In genomic region chr7:142416225-142416624, GRCm38 (mm10) we compare ENCODE assay signal across 32 mouse cellular contexts. TPM values are rescaled to one million over a fixed set of nuclear protein-coding genes. Genes with fewer than 3 reads are reported as not detected.
A peak's percentile ranks its signal among the peaks of the same experiment; 100 is the strongest.
DNase-seq lines count a peak whose midpoint lies in the region; ATAC-seq and TF ChIP-seq lines count a peak whose summit lies in the region.
"Had no signal": no experiment of that assay in that cellular context is flagged by ENCODE, and none has a peak within 500 bp of the region (broad histone marks: within the 10 kb centered on the region; RNA-seq: fewer than 3 reads in every experiment).

No protein-coding gene starts in this region.

- H3K4me3 ChIP-seq in gastrocnemius, adult 2 months = no peak overlapping the region
- no peak overlapping the region for H3K4me3 ChIP-seq in heart, adult 2 months
- no peak overlapping the region for H3K4me3 ChIP-seq in heart, embryonic 10.5 days
- no peak overlapping the region for H3K4me3 ChIP-seq in kidney, embryonic 16.5 days (ENCODE audit: low read length)
- H3K4me3 ChIP-seq: embryonic facial prominence, embryonic 13.5 days; embryonic facial prominence, embryonic 15.5 days; erythroblast, embryonic 14.5 days; forebrain, embryonic 13.5 days; forebrain, embryonic 15.5 days had no signal

- peak overlapping the region; percentile 80 for H3K27ac ChIP-seq in gastrocnemius, adult 2 months
- H3K27ac ChIP-seq in heart, adult 2 months = peak overlapping the region; percentile 76
- H3K27ac ChIP-seq in heart, embryonic 10.5 days = no peak overlapping the region
- H3K27ac ChIP-seq in kidney, embryonic 16.5 days (ENCODE audit: low read length) = 0 out of 2 replicates have a peak overlapping the region, but pooled peaks have one; percentile 51
- H3K27ac ChIP-seq: embryonic facial prominence, embryonic 13.5 days; embryonic facial prominence, embryonic 15.5 days; forebrain, embryonic 13.5 days; forebrain, embryonic 15.5 days had no signal

- TF ChIP-seq POLR2A in heart, adult 2 months (IDR thresholded peaks at IDR 0.05; ENCODE audit: insufficient read depth, low read depth, low read length) = no peak

- TF ChIP-seq CTCF in gastrocnemius, adult 2 months (IDR thresholded peaks at IDR 0.05) = no peak
- TF ChIP-seq CTCF in heart, adult 2 months (IDR thresholded peaks at IDR 0.05) = no peak

- no peak overlapping the region for H3K4me2 ChIP-seq in kidney, embryonic 16.5 days (replicated peaks; ENCODE audit: low read depth, low read length)
- H3K4me2 ChIP-seq: embryonic facial prominence, embryonic 13.5 days; embryonic facial prominence, embryonic 15.5 days; forebrain, embryonic 13.5 days; forebrain, embryonic 15.5 days had no signal

- no peaks in the 10 kb centered on the region for H3K27me3 ChIP-seq in heart, adult 2 months (ENCODE audit: control insufficient read depth, insufficient read depth, low read length)
- no peaks in the 10 kb centered on the region for H3K27me3 ChIP-seq in heart, embryonic 10.5 days (ENCODE audit: insufficient read depth, poor library complexity, severe bottlenecking)
- no peaks in the 10 kb centered on the region for H3K27me3 ChIP-seq in kidney, embryonic 16.5 days (ENCODE audit: insufficient read depth, low read length)
- H3K27me3 ChIP-seq: embryonic facial prominence, embryonic 13.5 days; embryonic facial prominence, embryonic 15.5 days; forebrain, embryonic 13.5 days; forebrain, embryonic 15.5 days; Patski had no signal

- peaks cover 9% of the 10 kb centered on the region for H3K4me1 ChIP-seq in heart, adult 2 months (ENCODE audit: control insufficient read depth, insufficient read depth, low read length)
- H3K4me1 ChIP-seq in heart, embryonic 10.5 days = no peaks in the 10 kb centered on the region
- no peaks in the 10 kb centered on the region for H3K4me1 ChIP-seq in kidney, embryonic 16.5 days (ENCODE audit: insufficient read depth, low read length)
- H3K4me1 ChIP-seq: embryonic facial prominence, embryonic 13.5 days; embryonic facial prominence, embryonic 15.5 days; forebrain, embryonic 13.5 days; forebrain, embryonic 15.5 days had no signal

- H3K9me3 ChIP-seq in heart, embryonic 10.5 days = no peaks in the 10 kb centered on the region
- H3K9me3 ChIP-seq in kidney, embryonic 16.5 days (ENCODE audit: low read length) = no peaks in the 10 kb centered on the region
- H3K9me3 ChIP-seq: embryonic facial prominence, embryonic 13.5 days; embryonic facial prominence, embryonic 15.5 days; forebrain, embryonic 13.5 days; forebrain, embryonic 15.5 days; G1E had no signal

- intact Hi-C loops in gastrocnemius, adult 2 months (cut with DNase I) = no loop called here
- intact Hi-C loops in heart, adult 2 months (cut with DNase I) = no loop called here

- WGBS in heart, adult 2 months = 43% methylated on average over 3 of the region's 3 CpGs
- WGBS in heart, embryonic 10.5 days = 59% methylated on average over 3 of the region's 3 CpGs
- 67% methylated on average over 3 of the region's 3 CpGs for WGBS in kidney, embryonic 16.5 days

- H3K9ac ChIP-seq in heart, adult 2 months (ENCODE audit: low read depth, low read length) = no peak overlapping the region
- H3K9ac ChIP-seq in kidney, embryonic 16.5 days (replicated peaks; ENCODE audit: low read length) = no peak overlapping the region
- H3K9ac ChIP-seq: embryonic facial prominence, embryonic 13.5 days; embryonic facial prominence, embryonic 15.5 days; forebrain, embryonic 13.5 days; forebrain, embryonic 15.5 days; forebrain, postnatal 0 days had no signal

- no peak for TF ChIP-seq EP300 in heart, adult 2 months (IDR thresholded peaks at IDR 0.05; ENCODE audit: insufficient read depth, low read depth, low read length)

- H3K36me3 ChIP-seq in heart, adult 2 months (ENCODE audit: control insufficient read depth, insufficient read depth, low read length) = peaks cover 5% of the 10 kb centered on the region; the same call in 1 of the 2 replicates
- no peaks in the 10 kb centered on the region for H3K36me3 ChIP-seq in heart, embryonic 10.5 days
- H3K36me3 ChIP-seq in kidney, embryonic 16.5 days (ENCODE audit: insufficient read depth, low read length) = no peaks in the 10 kb centered on the region
- H3K36me3 ChIP-seq: embryonic facial prominence, embryonic 13.5 days; embryonic facial prominence, embryonic 15.5 days; forebrain, embryonic 15.5 days; G1E had no signal

- no peak for ATAC-seq in kidney, embryonic 16.5 days (ENCODE audit: low FRiP score, low TSS enrichment)
- ATAC-seq: activated CD4-positive, CD25-positive, alpha-beta regulatory T cell, adult 4 months; CD4-positive, CD25-positive, alpha-beta regulatory T cell, adult 4 months; forebrain, embryonic 13.5 days; forebrain, embryonic 15.5 days; forebrain, postnatal 0 days; Patski had no signal

- no peaks in the 10 kb centered on the region for H3K79me2 ChIP-seq in heart, adult 2 months (replicated peaks; ENCODE audit: control insufficient read depth, insufficient read depth, low read length)

- no peak for DNase-seq in gastrocnemius, adult 2 months
- DNase-seq in gastrocnemius, adult 8-10 months (ENCODE audit: low spot score in 2 of 2) = no peak
- no peak for DNase-seq in heart, adult 2 months
- no peak for DNase-seq in heart, embryonic 10.5 days (ENCODE audit: low spot score)
- DNase-seq in kidney, adult 9 months = no peak
- DNase-seq: adrenal gland, adult 8-10 months; adrenal gland, postnatal 14 days; adrenal gland, postnatal 36 days; B cell, adult 2 months; cerebellum, adult 11 months; cerebellum, adult 18-20 months; cerebellum, adult 8-10 months; cerebellum, adult 9-11 months; cerebellum, postnatal 14 days; cerebellum, postnatal 36 days; embryo, embryonic 11 days; forebrain, postnatal 0 days had no signal

RNA-seq across cellular contexts. Expression of gene Syt8, which starts 18.4 kb away (rescaled TPM):
- not detected for total RNA-seq in gastrocnemius, adult 2 months (2021)
- not detected for total RNA-seq in gastrocnemius, adult 8-10 months (2022)
- not detected for total RNA-seq in heart, adult 2 months (2021)
- polyA plus RNA-seq in heart, adult 2 months (2012; rRNA removed) = not detected in 2 replicates
- 0.38 and 1.3 TPM in 2 replicates for polyA plus RNA-seq in heart, embryonic 10.5 days (2016; fragmentation: Nextera tagmentation; extraction: Ambion mirVana)
- 2.3 and 4.0 TPM in 2 replicates for polyA plus RNA-seq in kidney, embryonic 16.5 days (2015; fragmentation: Nextera tagmentation; extraction: Ambion mirVana)
- total RNA-seq: adrenal gland, adult 18-20 months; adrenal gland, postnatal 14 days; adrenal gland, postnatal 36 days; CH12.LX; common myeloid progenitor, adult 5-6 weeks; forebrain, postnatal 0 days had no signal
- polyA plus RNA-seq: activated CD4-positive, CD25-positive, alpha-beta regulatory T cell, adult 4 months; CD4-positive, CD25-positive, alpha-beta regulatory T cell, adult 4 months; embryonic facial prominence, embryonic 11.5 days; erythroblast, embryonic 14.5 days; forebrain, embryonic 11.5 days; forebrain, embryonic 13.5 days; forebrain, embryonic 15.5 days; forebrain, postnatal 0 days; G1E had no signal

RNA-seq across cellular contexts. Expression of gene Tnni2, which starts 25.4 kb away (rescaled TPM):
- total RNA-seq in gastrocnemius, adult 2 months (2021) = over 10,000 TPM; 15,929 to 19,962 TPM
- over 10,000 TPM; 16,943 to 22,105 (median 19,624) TPM for total RNA-seq in gastrocnemius, adult 8-10 months (2022)
- 1 to 10 TPM; 2.7 to 3.0 TPM for total RNA-seq in heart, adult 2 months (2021)
- 5.9 and 7.5 TPM in 2 replicates for polyA plus RNA-seq in heart, adult 2 months (2012; rRNA removed)
- polyA plus RNA-seq in heart, embryonic 10.5 days (2016; fragmentation: Nextera tagmentation; extraction: Ambion mirVana) = 51.9 and 56.4 TPM in 2 replicates
- polyA plus RNA-seq in kidney, embryonic 16.5 days (2015; fragmentation: Nextera tagmentation; extraction: Ambion mirVana) = 11.9 and 12.0 TPM in 2 replicates
- polyA plus RNA-seq: activated CD4-positive, CD25-positive, alpha-beta regulatory T cell, adult 4 months; CD4-positive, CD25-positive, alpha-beta regulatory T cell, adult 4 months; erythroblast, embryonic 14.5 days had no signal

RNA-seq across cellular contexts. Expression of gene Ctsd, which starts 28.4 kb away (rescaled TPM):
- total RNA-seq in gastrocnemius, adult 2 months (2021) = 100 to 1,000 TPM; 411 to 467 TPM
- total RNA-seq in gastrocnemius, adult 8-10 months (2022) = 100 to 1,000 TPM; 443 to 485 (median 471) TPM
- 100 to 1,000 TPM; 883 to 991 TPM for total RNA-seq in heart, adult 2 months (2021)
- polyA plus RNA-seq in heart, adult 2 months (2012; rRNA removed) = 1,120 and 1,462 TPM in 2 replicates
- 293 and 402 TPM in 2 replicates for polyA plus RNA-seq in heart, embryonic 10.5 days (2016; fragmentation: Nextera tagmentation; extraction: Ambion mirVana)
- 398 and 453 TPM in 2 replicates for polyA plus RNA-seq in kidney, embryonic 16.5 days (2015; fragmentation: Nextera tagmentation; extraction: Ambion mirVana)

RNA-seq across cellular contexts. Expression of gene Gm49369, which starts 33.8 kb away (rescaled TPM):
- total RNA-seq in gastrocnemius, adult 2 months (2021) = 1 to 10 TPM; 1.5 to 1.8 TPM
- 1 to 10 TPM; 1.7 to 8.5 (median 4.8) TPM for total RNA-seq in gastrocnemius, adult 8-10 months (2022)
- total RNA-seq in heart, adult 2 months (2021) = 1 to 10 TPM; 3.5 to 4.9 TPM
- 0.23 TPM in 1 of 2 replicates, not detected in the other for polyA plus RNA-seq in heart, adult 2 months (2012; rRNA removed)
- 0.55 and 0.92 TPM in 2 replicates for polyA plus RNA-seq in heart, embryonic 10.5 days (2016; fragmentation: Nextera tagmentation; extraction: Ambion mirVana)
- 4.4 TPM in 1 of 2 replicates, not detected in the other for polyA plus RNA-seq in kidney, embryonic 16.5 days (2015; fragmentation: Nextera tagmentation; extraction: Ambion mirVana)
- polyA plus RNA-seq: activated CD4-positive, CD25-positive, alpha-beta regulatory T cell, adult 4 months; CD4-positive, CD25-positive, alpha-beta regulatory T cell, adult 4 months; embryonic facial prominence, embryonic 11.5 days; embryonic facial prominence, embryonic 13.5 days; embryonic facial prominence, embryonic 15.5 days; forebrain, embryonic 11.5 days; forebrain, embryonic 13.5 days; forebrain, postnatal 0 days had no signal

RNA-seq across cellular contexts. Expression of gene Ifitm10, which starts 42.7 kb away (rescaled TPM):
- 1 to 10 TPM; 3.0 to 4.1 TPM for total RNA-seq in gastrocnemius, adult 2 months (2021)
- 1 to 10 TPM; 1.6 to 2.4 (median 2.1) TPM for total RNA-seq in gastrocnemius, adult 8-10 months (2022)
- total RNA-seq in heart, adult 2 months (2021) = 1 to 10 TPM; 2.2 to 3.6 TPM
- polyA plus RNA-seq in heart, adult 2 months (2012; rRNA removed) = 4.9 and 6.4 TPM in 2 replicates
- 7.7 and 12.5 TPM in 2 replicates for polyA plus RNA-seq in heart, embryonic 10.5 days (2016; fragmentation: Nextera tagmentation; extraction: Ambion mirVana)
- 1.8 and 2.5 TPM in 2 replicates for polyA plus RNA-seq in kidney, embryonic 16.5 days (2015; fragmentation: Nextera tagmentation; extraction: Ambion mirVana)
- total RNA-seq: CH12.LX; common myeloid progenitor, adult 5-6 weeks had no signal

Comparison
In these comparisons a context has a peak if more than half of its experiments do, and no peak if none do; other contexts are left out.
1. RNA of gene Tnni2, which starts 25.4 kb away (total RNA-seq): 16,943 to 22,105 TPM in gastrocnemius, adult 8-10 months and 15,929 to 19,962 TPM in gastrocnemius, adult 2 months; 2.7 to 3.0 TPM in heart, adult 2 months; every median in the first group is over 1,000 times any median in the second.